Mouse (Mus musculus) gastrocnemius, adult 2 months (tissue): ENCODE measurements around the gene Pam16. TPM values are rescaled to one million over a fixed set of nuclear protein-coding genes. Genes with fewer than 3 reads are reported as not detected.
"Not testable (repeated sequence)": the region's sequence is repeated elsewhere in the genome, so short reads cannot be mapped to it uniquely, and the experiment has no call there.

ENCODE experiments used
- DNase-seq: peaks from one replicate; pipeline ENCODE4 v3.0.0; 2022
- H3K27ac ChIP-seq: fragments of 200-600 bp; 2 replicates; pipeline ENCODE4 v1.8.1; 2022; ENCODE audit warnings: mild to moderate bottlenecking
- H3K4me3 ChIP-seq: fragments of 200-600 bp; 2 replicates; pipeline ENCODE4 v1.8.1; 2022; ENCODE audit warnings: mild to moderate bottlenecking, moderate library complexity
- CTCF ChIP-seq: fragments of 200-600 bp; IDR thresholded peaks from 2 replicates; pipeline ENCODE4 v1.8.1; 2022; ENCODE audit warnings: antibody characterized with exemption, mild to moderate bottlenecking, moderate library complexity
- intact Hi-C: fragments of 180-260 bp; cut with DNase I; formaldehyde crosslinking; loops from one replicate; pipeline ENCODE4 v1.15.1; 2025
- total RNA-seq, 2 experiments: library from RNA; stranded (reverse); gene quantifications; 2 replicates each; pipeline ENCODE4 v1.2.3; 2021

Gene Pam16
- total RNA-seq, 2 experiments from 2014 or later, result 97.4 to 112 TPM

DNA sequence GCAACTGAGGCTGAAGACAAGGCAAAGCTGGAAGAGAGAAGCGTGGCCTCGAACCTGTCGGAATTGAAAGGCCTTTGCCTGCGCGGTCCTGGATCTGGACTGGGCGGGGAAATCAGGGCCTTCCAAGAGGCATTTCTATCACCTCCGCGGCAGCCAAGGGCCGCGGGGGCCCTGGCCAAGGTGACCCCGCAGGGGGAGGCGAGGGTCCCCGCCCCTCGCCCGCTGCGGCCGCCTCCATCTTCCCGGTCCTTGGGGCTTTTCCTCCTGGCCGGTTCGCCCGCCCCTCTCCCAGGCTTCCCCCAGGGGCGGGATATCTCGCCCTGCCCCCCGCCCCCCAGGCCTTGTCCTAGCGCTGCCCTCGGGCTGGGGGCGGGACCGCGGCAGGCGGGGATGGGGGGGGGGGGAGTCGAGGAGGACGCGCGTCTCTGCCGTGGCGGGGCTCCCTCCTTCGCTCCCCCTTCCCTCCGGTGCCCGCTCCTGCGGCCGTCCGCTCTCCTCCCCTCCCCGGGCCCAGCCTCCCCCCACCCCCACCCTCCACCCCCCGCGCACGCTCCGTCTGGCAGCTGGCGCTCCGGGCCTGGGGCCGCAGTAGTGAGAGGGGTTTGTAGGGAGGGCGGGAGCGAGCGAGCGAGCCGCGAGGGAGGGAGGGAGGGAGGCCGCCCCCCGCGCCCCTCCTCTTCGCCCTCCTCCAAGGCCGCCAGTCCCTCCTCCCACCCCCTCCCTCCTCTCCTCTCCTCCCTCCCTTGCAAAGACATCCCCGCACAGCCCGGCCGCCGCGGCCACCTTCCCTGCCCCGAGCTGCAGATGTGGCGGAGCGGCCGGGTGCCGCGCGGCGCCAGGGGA is 30.6 kb downstream of the Pam16 start, which contains the start of gene Glis2:
TSS of gene Glis2 (plus strand) at position 743 of the 843 bp plus-strand sequence.
- DNase-seq, result peak; percentile 79
- intact Hi-C loops, result loop anchor here (1.0 kb wide), 1 partner anchor 13 kb away; no protein-coding TSS in a partner anchor
- TF ChIP-seq CTCF, result no peak
- peak within 1 kb of the TSS; percentile 87 for H3K27ac ChIP-seq
- peak within 1 kb of the TSS; percentile 89 for H3K4me3 ChIP-seq

DNA sequence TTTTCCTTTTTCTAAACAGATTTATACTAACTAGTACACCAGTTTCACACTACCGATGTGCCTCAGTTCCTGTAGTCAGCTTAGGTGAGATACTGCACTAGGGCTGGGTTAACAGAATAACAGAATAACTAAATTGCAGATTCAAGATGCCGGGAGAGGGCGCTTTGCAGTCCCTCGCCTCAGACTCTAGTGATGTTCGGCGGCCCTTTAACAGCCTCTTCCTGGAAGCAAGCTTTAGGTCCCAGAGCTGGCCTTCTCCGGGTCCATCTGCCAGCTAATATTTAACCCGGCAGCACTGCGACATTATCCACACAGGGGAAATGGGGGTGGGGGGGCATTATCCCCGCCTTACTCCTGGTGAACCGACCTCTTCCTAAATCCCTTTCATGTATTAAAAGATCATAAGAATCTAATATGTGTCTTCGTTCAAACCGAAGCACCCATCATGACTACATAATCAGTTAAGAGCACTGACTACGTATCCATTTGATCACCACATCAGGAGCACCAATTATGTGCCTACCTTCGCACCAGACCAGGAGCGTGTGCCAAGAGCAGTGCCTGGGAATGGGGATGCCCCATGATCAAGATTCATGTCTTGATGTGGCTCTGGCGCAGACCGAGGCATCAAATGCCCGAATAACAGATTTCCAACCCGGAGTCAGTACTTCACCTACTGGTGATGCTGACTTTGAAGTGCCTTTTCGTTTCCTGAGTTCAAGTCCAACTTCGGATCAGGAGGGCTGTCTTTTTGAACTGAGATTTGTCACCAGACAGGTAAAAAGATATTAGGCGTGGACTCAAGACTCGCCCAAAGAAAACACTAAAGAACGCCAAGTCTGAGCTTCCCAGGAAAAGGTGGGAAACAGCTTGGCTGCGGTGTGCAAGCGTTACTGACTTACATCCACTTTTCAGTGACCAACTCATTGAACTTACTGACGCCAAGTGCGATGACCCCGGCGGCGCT is 31.6 kb downstream of the Pam16 start:
- peak; percentile 64 for DNase-seq
- peak; percentile 64 for TF ChIP-seq CTCF
- Histone ChIP-seq H3K27ac (peak overlapping the region; percentile 87), H3K4me3 (peak overlapping the region; percentile 89)
- intact Hi-C loops, result loop anchor here (1.0 kb wide), 1 partner anchor 14 kb away; no protein-coding TSS in a partner anchor

DNA sequence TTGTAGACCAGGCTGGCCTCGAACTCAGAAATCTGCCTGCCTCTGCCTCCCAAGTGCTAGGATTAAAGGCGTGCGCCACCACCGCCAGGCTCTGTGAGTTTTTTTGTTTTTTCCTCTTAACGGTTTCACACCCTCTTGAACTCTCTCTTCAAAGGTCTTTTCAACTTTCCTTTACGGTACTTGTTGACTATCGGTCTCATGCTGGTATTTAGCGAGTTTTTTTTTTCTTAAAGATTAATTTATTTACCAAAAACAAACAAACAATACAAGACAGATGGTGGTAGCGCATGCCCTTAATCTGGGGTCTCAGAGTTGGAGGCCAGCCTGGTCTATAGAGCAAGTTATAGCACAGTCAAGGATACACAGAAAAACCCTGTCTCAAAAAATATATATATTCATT is 34.6 kb downstream of the Pam16 start:
- intact Hi-C loops, result no loop called here
- no peak for DNase-seq
- no peak overlapping the region for H3K4me3 ChIP-seq

DNA sequence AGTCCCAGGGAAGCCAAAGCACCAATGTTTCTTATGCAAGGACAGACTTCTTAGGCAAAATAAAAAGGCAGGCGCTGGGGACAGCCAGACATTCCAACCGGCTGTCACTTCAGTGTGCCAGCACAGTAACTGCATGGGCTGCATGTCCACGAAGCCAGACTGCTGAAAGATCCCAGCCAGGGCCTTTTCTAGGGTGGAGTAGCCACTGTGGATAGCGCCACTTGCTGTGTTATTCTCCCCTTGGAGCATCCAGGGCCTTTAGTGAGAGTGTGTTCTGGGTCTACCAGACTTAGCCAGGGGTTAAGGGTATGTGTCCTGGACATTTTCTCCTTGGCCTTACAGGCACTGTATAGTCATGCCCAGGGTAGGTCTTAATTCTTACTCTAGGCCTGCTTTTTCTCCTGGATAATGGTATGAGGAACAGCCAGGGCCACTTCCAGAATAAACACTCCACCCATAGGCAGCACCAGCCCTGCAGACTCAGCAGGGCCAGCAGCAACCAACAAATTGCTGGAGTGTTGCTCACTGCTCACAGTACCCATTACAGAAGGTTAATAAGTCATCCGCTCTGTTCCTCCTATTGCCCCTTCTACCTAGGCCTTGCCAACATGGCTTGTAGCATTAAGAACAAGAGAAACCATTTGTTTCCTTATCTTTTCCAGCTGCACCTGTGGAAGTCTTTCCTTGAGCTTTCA is 37.1 kb downstream of the Pam16 start:
- TF ChIP-seq CTCF, result no peak
- DNase-seq, result peak; percentile 29
- intact Hi-C loops, result no loop called here
- 0 out of 2 replicates have a peak overlapping the region, but pooled peaks have one; percentile 70 for H3K4me3 ChIP-seq
- H3K27ac ChIP-seq, result peak overlapping the region; percentile 89

More for the DNA sequence above, 34.6 kb downstream of the Pam16 start:
- TF ChIP-seq CTCF, result no peak
- H3K27ac ChIP-seq, result no peak overlapping the region

DNA sequence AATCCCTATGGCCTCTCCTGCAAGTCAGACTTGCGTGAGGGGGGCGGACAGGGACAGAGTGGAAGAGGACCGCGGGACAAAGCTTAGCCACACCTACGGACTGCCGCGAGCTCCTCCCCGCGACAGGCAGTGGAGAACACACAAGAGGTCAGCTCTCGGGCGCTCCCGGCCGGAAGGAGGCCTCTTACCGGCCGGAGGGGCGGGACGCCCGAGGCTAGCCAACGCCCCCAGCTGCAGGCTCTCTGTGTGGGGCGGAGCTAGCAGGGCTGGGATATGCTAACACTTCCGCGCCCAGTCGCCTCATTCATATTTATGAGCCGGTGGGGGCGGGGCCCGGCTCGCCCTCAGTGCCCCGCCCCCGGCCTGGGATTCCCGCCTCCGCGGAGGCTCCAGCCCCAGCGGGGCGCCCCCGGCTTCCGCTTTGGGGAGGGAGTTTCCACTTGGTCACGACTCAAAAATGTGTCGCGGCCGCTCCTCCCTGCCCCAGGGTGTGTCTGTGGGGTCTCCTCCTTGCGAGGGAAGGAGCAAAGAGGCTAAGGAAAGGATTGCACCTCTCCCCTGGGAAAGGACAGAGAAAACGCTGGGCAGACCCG is 38.2 kb downstream of the Pam16 start:
- Histone ChIP-seq H3K4me3 (peak overlapping the region; percentile 70), H3K27ac (peak overlapping the region; percentile 89)
- peak; percentile 25; the same call in 1 of the 2 replicates for TF ChIP-seq CTCF
- intact Hi-C loops, result no loop called here
- DNase-seq, result peak; percentile 99

DNA sequence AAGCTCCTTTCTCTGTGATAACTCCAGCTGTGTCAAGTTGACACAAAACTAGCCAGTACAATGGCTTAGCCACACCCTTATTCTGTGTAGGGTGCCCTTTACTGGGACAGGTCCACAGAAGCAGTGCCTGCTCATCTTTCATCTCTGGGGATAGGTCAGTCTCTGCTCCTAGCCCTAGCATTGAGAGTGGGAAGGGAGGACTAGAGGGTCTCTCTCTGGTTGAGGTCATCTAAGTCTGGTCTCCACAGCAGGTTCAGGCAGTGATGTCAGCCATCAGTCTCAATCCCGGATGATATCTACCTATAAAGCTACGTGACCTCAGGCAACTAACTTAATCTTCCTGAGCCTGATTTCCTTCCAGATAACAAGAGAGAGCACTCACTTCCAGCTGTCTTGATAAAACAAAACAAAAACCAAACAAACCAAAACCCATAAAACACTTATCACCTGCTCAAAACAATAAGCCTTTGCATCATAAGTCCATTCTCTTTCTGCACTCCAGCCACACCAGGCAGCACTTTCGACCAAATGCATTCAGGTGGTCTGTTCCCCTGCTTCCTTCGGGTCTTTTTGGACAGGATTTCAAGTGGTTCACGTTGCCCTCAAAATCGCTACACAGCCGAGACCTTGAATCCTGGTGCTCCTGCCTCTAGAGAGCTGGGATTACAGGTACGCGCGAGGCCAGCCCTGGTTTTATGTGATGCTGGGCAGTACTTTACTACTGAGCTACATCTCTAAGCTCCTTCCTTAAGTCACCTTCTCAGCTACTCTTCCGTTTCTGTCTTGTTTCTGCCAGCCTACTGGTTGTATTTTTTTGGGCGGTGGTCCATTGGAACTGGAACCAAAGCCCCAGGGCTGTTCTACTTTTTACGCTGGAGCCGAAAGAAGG is 38.9 kb downstream of the Pam16 start:
- Histone ChIP-seq H3K4me3 (peak overlapping the region; percentile 70), H3K27ac (peak overlapping the region; percentile 89)
- DNase-seq, result peak; percentile 27
- no peak for TF ChIP-seq CTCF
- intact Hi-C loops, result no loop called here

DNA sequence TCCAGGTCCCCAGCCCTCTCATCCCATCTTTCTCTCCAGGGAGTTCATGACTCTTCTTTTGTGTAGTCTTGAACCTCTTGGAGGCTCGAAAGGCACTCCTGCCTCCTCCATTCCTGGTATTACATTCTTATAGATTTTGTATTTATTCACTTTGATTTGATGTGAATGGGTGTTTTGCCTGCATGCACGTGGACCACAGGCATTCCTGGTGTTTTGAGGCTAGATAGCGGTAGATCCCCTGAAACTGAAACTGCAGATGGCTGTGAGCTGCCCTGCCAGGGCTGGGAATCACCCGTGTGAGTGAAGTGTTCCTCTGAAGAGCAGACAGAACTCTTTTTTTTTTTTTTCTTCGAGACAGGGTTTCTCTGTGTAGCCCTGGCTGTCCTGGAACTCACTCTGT is 40.4 kb downstream of the Pam16 start:
- DNase-seq, result no peak
- no peak overlapping the region for H3K27ac ChIP-seq
- H3K4me3 ChIP-seq, result no peak overlapping the region
- intact Hi-C loops, result no loop called here
- TF ChIP-seq CTCF, result no peak

DNA sequence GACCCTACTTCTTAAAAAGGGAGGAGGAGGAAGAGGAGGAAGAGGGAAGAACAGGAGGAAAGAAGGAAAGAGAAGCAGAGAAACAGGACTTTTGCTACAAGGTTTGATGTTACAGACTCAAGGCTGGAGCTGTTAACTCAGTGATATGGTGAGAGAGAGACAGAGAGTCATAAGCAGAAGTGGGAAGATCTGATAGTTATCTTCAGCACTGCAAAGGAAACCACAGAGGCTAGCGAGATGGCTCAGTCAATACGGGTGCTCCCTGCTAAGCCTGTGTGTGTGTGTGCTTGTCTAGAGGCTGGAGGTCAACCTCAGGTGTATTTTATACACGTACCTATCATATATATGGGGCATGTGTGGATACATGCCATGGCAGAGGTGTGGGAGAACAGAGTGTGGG is 41.0 kb downstream of the Pam16 start:
- intact Hi-C loops, result no loop called here
- no peak for TF ChIP-seq CTCF
- DNase-seq, result no peak
- no peak overlapping the region for H3K27ac ChIP-seq
- H3K4me3 ChIP-seq, result no peak overlapping the region

DNA sequence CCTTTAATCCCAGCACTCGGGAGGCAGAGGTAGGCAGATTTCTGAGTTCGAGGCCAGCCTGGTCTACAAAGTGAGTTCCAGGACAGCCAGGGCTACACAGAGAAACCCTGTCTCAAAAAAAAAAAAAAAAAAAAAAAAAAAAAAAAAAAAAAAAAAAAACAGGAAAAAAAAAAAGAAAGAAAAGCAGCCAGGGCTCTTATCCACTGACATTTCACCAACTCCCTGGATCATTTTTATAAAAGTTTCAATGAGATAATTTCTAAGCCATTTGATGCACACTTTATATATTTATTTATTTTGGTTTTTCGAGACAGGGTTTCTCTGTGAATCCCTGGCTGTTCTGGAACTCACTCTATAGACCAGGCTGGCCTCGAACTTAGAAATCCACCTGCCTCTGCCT is 43.6 kb downstream of the Pam16 start:
- DNase-seq, H3K4me3 ChIP-seq, intact Hi-C loops, H3K27ac ChIP-seq: not testable (repeated sequence)

DNA sequence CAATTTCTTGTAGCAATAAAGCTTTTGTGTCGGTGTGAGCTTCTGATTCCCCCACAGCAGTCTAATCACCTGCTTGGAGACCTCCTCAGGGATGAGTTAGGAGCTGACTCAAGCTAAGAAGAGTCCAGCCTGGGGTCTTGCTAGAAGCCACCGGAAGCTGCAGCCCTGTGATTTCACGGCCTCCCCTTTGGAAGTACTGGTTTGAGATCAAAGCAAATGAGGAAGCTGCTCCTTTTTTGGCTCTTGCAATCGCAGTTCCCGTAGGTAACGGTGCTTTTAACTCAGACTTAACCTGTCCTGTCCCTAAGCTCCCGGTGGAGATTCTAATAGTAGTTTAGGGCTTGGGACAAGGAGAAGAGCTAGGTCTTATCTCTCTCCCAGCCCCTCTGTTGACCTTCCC is 46.2 kb downstream of the Pam16 start:
- H3K27ac ChIP-seq, result no peak overlapping the region
- TF ChIP-seq CTCF, result no peak
- intact Hi-C loops, result no loop called here
- DNase-seq, result no peak
- no peak overlapping the region for H3K4me3 ChIP-seq

DNA sequence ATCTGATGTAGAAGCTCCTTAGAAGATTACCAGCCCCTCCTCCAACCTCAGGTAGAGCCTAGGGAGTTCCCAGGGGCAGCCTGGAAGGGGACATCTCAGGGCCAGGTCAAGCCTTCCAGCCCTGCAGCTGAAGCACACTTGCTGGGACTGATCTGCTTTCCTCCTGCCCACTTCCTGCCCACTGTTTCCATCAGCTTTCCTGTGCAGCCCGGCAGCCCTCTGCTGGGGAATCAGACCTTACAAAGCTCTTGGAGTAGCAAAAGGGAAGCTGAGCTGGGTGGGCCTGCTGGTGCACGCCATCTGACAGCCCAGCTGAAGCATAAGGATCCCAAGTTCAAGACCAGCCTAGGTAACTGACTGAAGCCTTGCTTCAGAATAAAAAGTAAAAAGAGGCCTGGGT is 47.9 kb downstream of the Pam16 start:
- no peak for TF ChIP-seq CTCF

More for the DNA sequence above, 47.9 kb downstream of the Pam16 start:
- intact Hi-C loops, result no loop called here
- Histone ChIP-seq H3K4me3 (no peak overlapping the region), H3K27ac (no peak overlapping the region)
- DNase-seq, result no peak
